Mouse (Mus musculus) adrenal gland, adult (tissue): ENCODE measurements at regions not wholly inside any gene's neighbourhood (a gene's known extent, or its start where the extent isn't known, plus 50 kb on each side); places are given as distances from the start of the nearest gene placed in this dataset.

Experiments
- DNase-seq, 2 experiments: peaks; one replicate each; pipeline ENCODE4 v3.0.0; 2022 to 2023; ENCODE audit warnings: low spot score in 1 of 2; ENCODE audit not compliant: inconsistent age in 2 of 2

DNA sequence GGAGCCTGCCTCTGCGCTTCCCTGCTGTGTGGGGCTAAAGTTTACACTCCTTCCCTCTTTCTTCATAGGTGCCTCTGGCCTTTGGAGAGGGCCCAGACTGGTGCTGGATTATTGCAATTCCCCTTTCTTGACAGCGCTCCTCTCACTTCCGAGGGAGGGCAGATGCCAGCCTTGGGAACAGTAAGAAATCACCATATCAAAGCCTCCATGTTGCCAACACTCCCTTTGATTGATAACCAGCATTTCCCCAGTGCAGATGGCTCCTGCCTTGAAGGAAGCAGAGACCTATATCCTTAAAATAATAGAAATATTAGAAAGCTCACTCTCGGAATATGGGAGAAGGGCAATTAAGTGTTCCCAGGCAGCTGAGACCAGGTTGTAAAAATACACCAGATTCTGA lies 63.1 kb upstream of the Cep295 start:
- no peak for DNase-seq

DNA sequence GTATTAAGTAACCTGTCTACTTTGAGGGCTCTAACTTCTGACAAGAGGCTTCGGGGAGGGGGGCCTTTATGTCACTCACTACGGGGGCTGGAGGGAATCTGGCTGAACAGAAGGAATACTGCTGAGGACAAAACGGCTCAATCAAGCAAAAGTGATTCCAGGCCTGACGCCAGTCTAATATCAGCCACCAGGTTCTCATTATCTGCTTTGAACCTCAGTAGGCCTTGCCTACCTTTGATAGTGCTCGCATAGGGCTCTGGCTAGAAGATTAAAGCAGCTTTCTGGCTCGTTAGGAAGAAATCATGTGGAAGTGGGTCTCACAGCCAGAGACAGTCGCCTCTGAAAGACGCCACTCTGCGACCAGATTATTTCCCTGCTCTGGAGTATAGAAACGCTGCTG lies 64.3 kb upstream of the Cep295 start:
- DNase-seq, result no peak

DNA sequence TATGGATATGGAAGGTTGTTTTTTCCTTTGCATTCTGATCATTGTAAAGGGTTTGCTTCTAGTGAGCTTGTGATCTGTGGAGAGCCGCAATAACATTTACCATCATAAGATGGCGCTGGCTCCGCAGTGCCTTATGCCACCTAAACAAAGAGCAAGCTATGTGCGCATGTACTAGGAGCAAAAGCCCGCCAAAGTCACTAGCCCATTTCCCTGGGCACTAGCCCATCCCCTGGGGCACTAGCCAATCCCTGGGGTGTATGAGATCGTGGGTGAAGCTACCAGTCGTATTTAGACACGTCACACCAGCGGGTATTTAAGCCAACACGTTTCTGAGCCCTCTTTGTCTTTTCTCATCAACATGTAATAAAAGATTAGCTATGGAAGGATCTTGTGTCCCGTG lies 59.0 kb upstream of the Smco4 start:
- DNase-seq, result peak in 1 of 2 experiments; percentile 42

DNA sequence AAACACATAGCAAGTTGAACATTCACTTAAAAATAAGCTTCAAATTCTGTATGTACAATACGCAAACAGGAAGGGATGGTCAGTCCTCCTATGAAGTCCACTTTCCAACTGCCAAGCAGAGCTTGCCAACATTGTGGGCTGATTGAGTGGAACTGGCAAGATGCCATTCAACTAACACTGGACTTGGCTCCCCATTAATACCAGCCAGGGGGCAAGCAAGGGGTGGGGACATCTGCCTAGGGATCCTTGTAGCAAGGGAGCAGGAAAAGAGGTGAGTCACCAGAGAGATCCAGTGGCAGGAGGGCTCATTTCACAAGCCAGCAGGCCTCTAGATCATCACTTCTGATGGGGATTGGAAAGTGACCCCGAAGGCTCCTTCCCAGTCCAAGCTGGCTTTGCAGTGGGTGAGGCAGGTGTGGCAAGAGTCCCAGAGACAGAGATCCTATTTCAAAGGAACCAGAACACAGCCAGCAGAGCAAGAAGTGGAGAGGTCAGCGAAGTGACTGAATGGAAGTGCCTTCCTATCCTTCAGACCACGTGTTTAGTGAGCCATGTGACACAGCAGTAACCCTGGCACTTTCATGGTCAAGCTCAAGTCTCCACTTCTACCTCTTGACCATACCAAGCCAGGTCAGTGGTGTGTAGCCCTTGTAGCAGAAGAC lies 53.8 kb upstream of the Smco4 start:
- DNase-seq, result peak in 1 of 2 experiments; percentile 21

DNA sequence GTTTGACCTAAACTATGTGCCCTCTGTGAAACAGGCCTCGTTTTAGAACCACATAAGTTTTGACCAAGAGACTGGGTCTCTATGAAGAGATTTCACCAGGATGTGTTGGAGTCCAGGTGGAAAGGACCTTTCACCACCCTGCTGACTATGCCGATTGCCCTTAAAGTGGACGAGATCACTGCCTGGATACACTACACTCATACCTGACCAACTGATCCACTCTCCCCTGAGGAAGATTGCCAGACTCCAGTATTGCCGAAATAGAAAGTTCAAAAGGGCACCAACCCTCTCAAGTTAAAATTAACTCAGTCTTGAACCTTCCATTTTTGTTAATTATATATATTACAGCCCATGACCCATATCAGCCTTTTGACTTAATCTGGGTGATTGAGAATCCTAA lies 51.1 kb upstream of the Smco4 start:
- DNase-seq, result no peak
